Mouse (Mus musculus) adrenal gland, adult 8-10 months (tissue): ENCODE results near the gene Memo1. TPM values are rescaled to one million over a fixed set of nuclear protein-coding genes. Genes with fewer than 3 reads are reported as not detected.

Experiments used
- DNase-seq: peaks from one replicate; pipeline ENCODE4 v3.0.0; 2022
- total RNA-seq, 4 experiments: library from RNA; stranded (reverse); gene quantifications; 2 replicates each; pipeline ENCODE4 v1.2.4; 2022

Memo1 gene
- total RNA-seq, 4 experiments from 2014 or later: 86.6 to 96.8 (median 91.1) TPM

DNA sequence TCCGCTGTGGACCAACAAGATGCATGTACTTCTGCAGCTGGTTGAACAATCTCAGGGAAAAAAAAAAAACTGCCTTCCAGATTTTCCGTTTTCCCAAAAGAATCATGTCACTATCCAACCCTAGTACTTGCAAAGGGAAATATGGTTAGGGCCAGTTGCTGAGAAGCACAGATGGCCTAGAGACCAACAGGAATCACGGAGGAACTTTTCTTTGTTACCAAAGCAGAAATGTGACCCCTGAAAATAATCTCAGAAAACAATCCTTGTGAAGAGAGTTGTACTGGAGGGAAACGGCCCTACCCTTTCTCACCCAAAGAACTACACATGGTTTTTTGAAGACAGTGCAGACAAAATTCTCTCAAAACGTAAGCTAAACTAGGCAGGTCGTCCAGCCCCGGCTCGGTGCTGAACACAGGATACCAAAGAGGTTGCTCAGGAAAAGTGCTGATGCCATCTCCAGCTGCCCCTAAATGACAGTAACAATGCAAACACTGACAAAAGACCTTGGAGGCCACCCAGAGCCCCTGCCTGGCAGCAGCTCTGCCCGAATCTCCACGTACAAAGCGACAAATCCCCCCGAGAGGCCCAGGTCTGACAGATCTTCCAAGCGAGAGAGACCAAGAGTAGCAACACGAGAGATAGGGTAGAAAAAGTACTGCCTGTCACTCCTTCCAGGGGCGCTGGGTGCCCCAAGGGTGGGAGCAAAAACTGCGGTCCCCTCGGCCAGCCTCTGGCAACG, 1.5 kb downstream of the Memo1 start:
- DNase-seq: peak; percentile 36

DNA sequence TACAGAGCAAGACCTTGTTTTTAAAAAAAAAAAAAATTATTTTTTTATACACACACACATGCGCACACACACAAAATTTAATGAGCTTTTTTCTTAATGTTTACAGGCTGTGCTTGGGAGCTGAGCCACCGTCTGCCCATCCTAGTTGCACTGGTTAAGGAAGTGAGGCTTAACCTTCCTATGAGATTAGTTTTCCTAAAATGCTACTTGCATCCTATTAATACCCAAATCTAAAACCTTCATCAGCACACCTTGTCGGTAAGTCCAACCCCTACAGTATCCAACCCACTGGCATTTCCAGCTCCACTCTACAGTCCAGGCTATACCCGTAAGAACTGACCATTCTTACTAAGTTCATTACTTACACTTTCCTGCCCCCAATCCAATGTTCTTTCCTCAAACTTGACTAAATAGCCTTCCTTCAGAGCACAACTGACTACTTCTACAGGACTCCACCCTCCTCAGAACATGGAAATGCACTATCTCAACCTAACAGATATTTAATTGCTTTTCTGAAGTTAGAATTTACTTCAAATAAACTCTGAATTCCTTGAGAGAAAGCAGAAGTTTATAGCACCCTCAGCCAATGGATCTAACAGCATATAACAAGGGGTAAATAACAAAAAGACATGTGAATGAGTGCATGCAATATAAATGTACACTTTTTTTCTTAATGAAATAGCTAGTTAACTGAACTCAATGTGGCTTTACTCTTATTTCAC, 3.5 kb downstream of the Memo1 start:
- no peak for DNase-seq

- no peak for DNase-seq
Observed at GRCm38 (mm10) chr17:74290869-74291268, 4.5 kb downstream of the Memo1 start.

- DNase-seq: no peak
Observed at GRCm38 (mm10) chr17:74290198-74290597, 5.1 kb downstream of the Memo1 start.

DNA sequence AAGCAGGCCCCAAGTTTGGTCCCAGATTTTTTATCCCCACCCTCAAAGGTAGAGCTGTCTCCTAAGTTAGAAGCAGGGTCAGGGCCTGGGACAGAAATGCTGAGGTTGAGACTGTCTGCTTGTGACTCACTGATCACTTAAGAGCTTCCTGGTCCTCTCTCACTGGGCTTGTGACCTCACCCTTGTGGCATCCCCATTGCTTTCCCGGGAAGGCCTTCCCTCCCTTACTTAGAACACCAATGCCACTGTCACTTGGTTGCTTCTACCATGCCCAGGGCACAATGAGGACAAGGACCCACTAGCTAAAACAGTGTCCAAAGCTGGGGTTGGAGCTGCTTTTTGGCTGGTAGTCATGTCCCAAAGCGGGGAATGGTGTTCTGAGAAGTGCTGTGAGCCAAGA, 6.7 kb downstream of the Memo1 start:
- DNase-seq: peak; percentile 80

- no peak for DNase-seq
Observed at GRCm38 (mm10) chr17:74286140-74286730, 9.1 kb downstream of the Memo1 start.

DNA sequence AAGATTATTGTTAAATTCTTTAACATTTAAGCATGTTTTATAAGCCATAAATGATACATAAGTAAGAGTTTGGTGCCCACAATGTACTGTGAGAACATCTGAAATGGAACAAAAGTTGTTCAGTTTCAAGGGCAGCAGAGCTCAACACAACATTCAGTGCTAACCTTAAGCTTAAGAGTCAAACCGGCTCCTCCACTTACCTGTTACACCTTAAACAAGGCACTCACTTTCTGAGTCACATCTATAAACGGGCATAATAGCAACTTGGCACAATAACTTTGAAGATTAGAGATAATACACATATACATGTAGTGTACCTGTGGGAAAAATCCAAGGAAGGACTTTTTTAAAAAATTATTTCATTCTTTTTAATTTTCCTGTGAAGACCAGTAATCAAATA, 9.6 kb downstream of the Memo1 start:
- no peak for DNase-seq

DNA sequence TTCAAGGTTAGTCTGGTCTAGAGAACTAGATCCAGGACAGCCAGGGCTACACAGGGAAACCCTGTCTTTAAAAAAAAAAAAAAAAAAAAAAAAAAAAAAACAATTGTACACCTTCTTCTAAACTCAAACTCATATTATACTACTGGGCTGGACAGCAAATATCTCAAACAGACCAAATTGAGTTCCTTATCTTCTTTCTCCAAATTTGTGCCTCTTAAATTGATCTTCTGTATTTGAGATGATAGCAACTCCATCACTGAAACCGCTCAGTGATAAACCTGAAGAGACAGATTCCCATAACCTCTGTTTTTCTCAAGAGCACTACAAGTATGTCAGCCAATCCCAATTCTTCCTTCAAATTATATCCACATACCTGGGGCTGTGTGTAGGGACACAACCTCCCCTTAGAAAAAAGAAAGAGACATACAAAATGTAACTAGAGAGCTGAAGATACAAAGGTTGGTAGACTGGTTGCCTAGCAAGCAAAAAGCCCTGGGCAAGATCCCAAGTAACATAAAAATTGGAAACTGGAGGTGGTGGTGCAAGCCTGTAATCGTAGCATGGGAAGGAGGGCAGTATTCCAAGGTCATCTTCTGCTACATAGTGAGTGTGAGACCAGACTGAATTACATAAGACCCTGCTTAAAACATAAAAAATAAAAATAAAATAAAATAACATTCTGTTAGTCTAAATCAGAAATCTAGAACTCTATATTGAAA, 10.8 kb downstream of the Memo1 start:
- peak; percentile 31 for DNase-seq

DNA sequence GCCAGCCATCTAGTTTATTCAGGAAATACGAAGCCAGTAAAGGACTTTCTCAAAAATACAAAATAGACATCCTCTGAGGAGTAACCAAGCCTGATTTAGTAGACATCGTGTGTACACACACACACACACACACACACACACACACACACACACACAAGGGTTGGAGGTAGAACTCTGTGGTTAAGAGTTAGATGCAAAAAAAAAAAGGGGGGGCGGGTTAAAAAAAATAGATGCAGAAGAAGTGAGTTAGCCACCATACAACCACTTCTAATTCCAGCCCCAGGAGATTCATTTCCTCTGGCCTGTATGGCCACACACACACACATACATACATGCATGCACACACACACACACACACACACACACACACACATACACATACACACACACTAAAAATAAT, 13.3 kb downstream of the Memo1 start:
- no peak for DNase-seq

DNA sequence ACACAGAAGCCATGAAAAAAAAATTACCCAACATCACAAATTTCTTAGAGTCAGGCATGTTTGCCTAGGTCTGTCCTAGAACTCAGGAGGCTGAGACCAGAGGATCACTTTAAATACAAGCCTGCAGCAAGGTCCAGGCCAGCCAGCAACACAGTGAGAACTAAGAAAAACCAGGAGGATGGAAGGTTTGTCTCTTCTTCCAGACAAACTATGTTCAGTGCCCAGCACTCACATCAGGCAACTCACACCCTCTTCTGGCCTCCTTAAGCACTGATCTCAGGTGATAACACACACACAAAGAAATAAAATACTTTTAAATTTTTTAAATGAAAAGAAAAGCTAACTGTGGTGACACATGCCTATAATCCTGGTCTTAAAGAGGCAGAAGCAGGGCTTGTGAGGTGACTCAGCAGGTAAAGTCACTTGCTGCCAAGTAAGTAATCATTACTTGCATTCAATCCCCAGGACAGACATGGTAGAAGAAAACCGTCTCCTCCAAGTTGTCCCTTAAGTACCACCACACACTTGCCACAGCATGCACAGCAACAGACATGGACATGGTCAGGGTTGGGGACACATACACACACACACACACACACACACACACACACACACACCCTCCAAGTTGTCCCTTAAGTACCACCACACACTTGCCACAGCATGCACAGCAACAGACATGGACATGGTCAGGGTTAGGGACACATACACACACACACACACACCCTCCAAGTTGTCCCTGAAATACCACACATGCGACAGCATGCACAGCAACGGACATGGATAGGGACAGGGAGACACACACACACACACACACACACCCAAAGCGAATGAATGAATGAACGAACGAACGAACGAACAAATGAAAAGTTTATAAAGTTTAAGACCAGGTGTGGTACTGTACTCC, 16.1 kb downstream of the Memo1 start:
- DNase-seq: no peak

DNA sequence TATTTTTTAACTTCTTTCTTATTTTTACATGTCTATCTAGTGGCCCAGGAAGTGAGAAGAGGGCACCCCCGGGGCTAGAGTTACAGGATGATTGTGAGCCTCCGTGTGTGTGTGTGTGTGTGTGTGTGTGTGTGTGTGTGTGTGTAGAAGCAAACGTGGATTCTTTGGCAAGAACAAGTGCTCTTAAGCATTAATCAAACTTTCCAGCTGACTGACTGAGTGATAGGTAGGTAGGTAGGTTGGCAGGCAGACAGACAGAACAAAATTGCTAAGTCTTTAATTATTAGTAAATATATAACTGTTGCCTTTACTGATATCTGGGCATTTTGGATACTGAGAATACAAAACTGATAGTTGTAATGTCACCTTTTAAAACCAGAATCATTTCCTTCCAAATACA, 20.9 kb downstream of the Memo1 start:
- no peak for DNase-seq

GRCm38 (mm10) chr17:74272683-74273205, 22.6 kb downstream of the Memo1 start:
- no peak for DNase-seq

DNA sequence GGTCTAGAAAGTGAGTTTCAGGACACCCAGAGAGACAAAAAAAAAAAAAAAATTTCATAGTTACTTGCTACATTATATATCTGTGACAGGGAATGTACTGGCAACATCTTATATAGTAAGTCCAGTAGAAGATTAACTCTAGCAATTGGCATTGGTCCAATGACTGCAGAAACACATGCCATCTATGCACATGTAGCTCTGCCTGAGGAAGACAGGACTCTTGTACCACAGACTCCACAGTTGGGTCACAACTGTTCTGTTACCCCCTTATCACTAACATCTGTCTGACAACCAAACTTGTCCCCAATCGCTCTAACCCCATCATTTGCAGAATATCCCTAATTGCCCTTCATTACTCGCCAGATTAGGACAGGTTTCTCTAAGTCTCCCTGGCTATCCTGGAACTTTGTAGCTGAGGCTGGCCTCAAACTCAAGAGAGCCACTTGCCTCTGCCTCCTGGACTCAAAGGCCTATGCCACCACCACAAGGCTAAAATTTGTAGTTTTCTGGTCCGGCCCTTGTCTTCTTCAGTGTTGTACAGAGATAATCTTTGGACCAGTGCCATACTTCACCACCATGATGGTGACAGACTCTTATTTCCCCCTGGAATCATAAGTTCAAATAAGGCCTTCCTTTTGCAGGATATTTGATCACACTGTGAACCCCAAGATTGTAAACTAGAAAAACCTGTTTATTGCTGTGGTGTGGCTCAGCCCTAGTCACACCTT, 23.6 kb downstream of the Memo1 start:
- no peak for DNase-seq

DNA sequence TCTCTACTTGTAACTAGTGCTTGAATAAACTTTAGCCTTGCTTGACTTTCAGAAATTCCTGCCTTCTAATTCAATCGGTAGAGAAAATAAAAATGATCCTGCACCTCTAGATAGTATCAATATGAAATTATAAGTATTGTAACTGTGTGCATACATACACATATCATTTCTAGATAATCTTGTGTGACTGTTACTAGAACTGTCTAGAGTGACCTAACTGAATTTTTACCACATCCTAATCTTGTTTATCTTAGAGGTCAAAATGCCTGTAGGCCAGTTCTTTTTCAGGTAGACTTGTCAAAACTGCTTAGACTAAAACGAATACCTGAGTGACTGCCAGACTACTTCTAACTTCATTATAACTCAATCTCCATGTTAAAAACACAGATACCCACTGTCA, 25.1 kb downstream of the Memo1 start:
- no peak for DNase-seq

- no peak for DNase-seq
Observed at GRCm38 (mm10) chr17:74267415-74268180, 27.7 kb downstream of the Memo1 start.

DNA sequence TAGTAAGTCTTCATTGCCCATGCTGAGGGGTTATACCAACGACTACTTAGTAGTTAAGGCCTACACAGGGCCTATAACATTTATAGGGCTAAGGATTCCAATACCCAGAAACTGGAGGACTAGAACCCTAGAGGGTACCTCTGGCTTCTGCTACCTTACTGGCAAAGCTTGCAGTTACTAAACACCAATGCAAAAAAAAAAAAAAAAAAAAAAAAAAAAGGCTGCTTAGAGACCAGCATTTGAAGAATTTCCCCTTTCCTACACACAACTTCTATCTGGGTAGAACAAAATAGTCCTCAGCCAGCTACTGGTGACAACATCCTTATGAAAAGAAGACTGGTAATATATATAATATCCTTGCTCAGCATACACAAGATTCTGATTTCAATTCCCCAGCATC, 29.7 kb downstream of the Memo1 start:
- no peak for DNase-seq

DNA sequence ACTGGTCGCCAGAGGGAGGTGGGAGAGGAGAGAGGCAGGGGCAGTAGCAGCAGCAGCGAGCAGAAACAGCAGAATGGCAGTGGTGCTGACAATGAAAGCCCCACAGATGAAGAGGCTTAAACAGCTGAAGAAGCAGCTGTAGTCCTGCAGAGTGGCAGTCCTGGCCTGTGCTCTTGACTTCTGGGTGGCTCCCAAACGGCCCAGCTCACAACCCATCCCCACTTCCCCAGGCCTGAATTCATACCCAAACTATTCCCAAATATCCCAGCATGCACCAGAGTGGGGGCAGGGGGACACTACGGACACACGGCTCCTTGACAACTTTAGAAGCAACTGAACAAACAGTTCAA, 30.2 kb downstream of the Memo1 start:
- no peak for DNase-seq

GRCm38 (mm10) chr17:74264333-74265155, 30.8 kb downstream of the Memo1 start:
- no peak for DNase-seq

- no peak for DNase-seq
Observed at GRCm38 (mm10) chr17:74262415-74262814, 32.9 kb downstream of the Memo1 start.
